Mouse (Mus musculus): ENCODE results near the gene Pum1.

- TF ChIP-seq CTCF (IDR thresholded peaks at IDR 0.05; ENCODE audit: low read depth) (no peak), EP300 (IDR thresholded peaks at IDR 0.05; ENCODE audit: low read depth) (no peak)
These were observed 124.4 kb downstream of the Pum1 start for GRCm38 (mm10) chr4:130787530-130787929.
